Mouse (Mus musculus) intestine, embryonic 16.5 days (tissue): ENCODE data around the gene Plxnb1. TPM values are rescaled to one million over a fixed set of nuclear protein-coding genes. Genes with fewer than 3 reads are reported as not detected.
A peak's percentile ranks its signal among the peaks of the same experiment; 100 is the strongest.

Experiments
- ATAC-seq: fragments of 200-750 bp; cut with Nextera tagmentation; 2 replicates; pipeline ENCODE4 v1.8.0; 2017; ENCODE audit warnings: moderate TSS enrichment, moderate library complexity
- H3K27ac ChIP-seq: fragments of 300-500 bp; sonication (generic); 2 replicates; pipeline ENCODE4 v1.5.1; 2014; ENCODE audit warnings: mild to moderate bottlenecking, low read length
- H3K27me3 ChIP-seq: fragments of 300-500 bp; sonication (generic); replicated peaks from 2 replicates; pipeline ENCODE4 v1.6.1; 2014; ENCODE audit warnings: low read length, control low read depth, mixed read lengths; ENCODE audit not compliant: control insufficient read depth, insufficient read depth
- H3K36me3 ChIP-seq: fragments of 300-500 bp; sonication (generic); 2 replicates; pipeline ENCODE4 v1.6.1; 2014; ENCODE audit warnings: low read length, control low read depth; ENCODE audit not compliant: control insufficient read depth, insufficient read depth
- H3K4me1 ChIP-seq: fragments of 300-500 bp; sonication (generic); 2 replicates; pipeline ENCODE4 v1.6.1; 2014; ENCODE audit warnings: low read length, control low read depth, mixed read lengths; ENCODE audit not compliant: control insufficient read depth, insufficient read depth
- H3K4me2 ChIP-seq: fragments of 300-500 bp; sonication (generic); 2 replicates; pipeline ENCODE4 v1.6.1; 2014; ENCODE audit warnings: low read depth, low read length, control low read depth
- H3K4me3 ChIP-seq: fragments of 300-500 bp; sonication (generic); 2 replicates; pipeline ENCODE4 v1.5.1; 2014; ENCODE audit warnings: mild to moderate bottlenecking, low read length
- H3K9ac ChIP-seq: fragments of 300-500 bp; sonication (generic); 2 replicates; pipeline ENCODE4 v1.6.1; 2014; ENCODE audit warnings: low read depth, low read length
- H3K9me3 ChIP-seq: fragments of 300-500 bp; sonication (generic); 2 replicates; pipeline ENCODE4 v1.6.1; 2016; ENCODE audit warnings: low read length, control low read depth; ENCODE audit not compliant: control insufficient read depth
- WGBS: fragments of 180-500 bp; shearing (Covaris S2); extraction: QIAGEN DNeasy Blood & Tissue Kit; methylation state at CpG from one replicate; pipeline ENCODE4 v1.1.7; 2014; 5-methylcytosine and 5-hydroxymethylcytosine counted together
- polyA plus RNA-seq: library from polyadenylated mRNA; unstranded; fragments of >200 nt; fragmentation: Nextera tagmentation; extraction: Ambion mirVana; gene quantifications from 2 replicates; pipeline ENCODE4 v1.2.1, GENCODE M21; 2015

Plxnb1 gene
- polyA plus RNA-seq, 1 experiment from 2014 or later = 4.7 TPM

DNA sequence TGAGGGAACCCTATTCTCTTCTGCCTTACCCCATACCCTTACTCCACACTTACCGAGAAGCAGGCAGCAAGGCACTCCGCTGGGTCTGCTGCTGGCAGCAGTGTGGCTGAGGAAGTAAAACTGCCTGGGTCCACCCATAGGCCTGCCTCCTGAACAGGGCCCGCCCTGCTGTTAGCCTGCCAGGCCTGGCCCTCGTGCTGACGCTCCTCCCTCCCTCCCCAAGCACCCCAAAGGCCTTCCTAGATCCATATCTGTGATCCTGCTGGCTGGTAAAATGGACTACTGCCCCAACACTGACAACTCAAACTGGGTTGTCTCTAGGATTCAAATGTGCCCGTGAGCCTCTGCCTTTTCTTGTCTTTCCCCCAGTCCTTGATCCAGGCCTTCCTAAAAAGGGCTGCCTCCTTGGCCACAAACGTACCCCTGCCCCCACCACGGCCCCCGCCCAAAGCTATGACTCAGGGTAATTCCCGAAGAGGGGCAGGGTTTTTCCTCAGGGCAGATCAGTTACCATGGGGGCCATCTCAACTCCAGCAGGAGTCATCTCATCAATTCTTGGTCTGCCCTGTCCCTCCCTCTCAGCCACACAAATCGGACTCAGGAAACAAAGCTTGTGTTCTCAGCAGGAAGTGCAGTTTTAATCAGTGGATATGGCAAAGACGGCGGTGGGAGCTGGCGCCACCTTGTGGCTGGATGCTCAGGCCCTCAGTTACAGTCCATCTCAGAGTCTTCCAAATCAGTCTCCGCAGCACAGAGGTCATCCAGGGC lies 35.9 kb upstream of the Plxnb1 start, which contains the start of gene Trex1:
TSS of gene Trex1 (minus strand) at position 599 of the 768 bp plus-strand sequence.
- peak within 1 kb of the TSS; percentile 72 for H3K9ac ChIP-seq

GRCm38 (mm10) chr9:109060184-109060897 lies 34.8 kb upstream of the Plxnb1 start:
- H3K4me3 ChIP-seq = no peak overlapping the region
- no peaks in the 10 kb centered on the region for H3K9me3 ChIP-seq
- peaks cover 7% of the 10 kb centered on the region for H3K4me1 ChIP-seq
- no peak overlapping the region for H3K4me2 ChIP-seq
- H3K27ac ChIP-seq = 0 out of 2 replicates have a peak overlapping the region, but pooled peaks have one; percentile 94
- H3K9ac ChIP-seq = no peak overlapping the region
- ATAC-seq = no peak
- H3K27me3 ChIP-seq = no peaks in the 10 kb centered on the region
- peaks cover 15% of the 10 kb centered on the region for H3K36me3 ChIP-seq
- WGBS = 89% methylated on average over 16 of the region's 16 CpGs

More for the DNA sequence above, 35.9 kb upstream of the Plxnb1 start, which contains the start of gene Trex1:
- peak within 1 kb of the TSS; percentile 94 for H3K27ac ChIP-seq
- 0 out of 2 replicates have a peak, but pooled peaks cover 7% of the 10 kb centered on the region for H3K36me3 ChIP-seq
- H3K27me3 ChIP-seq = no peaks in the 10 kb centered on the region
- peak within 1 kb of the TSS; percentile 77 for H3K4me2 ChIP-seq
- peak within 1 kb of the TSS; percentile 44 for H3K4me3 ChIP-seq
- H3K4me1 ChIP-seq = peaks cover 15% of the 10 kb centered on the region
- no peaks in the 10 kb centered on the region for H3K9me3 ChIP-seq
- ATAC-seq = peak; percentile 94
- 8% methylated on average over 15 of the region's 15 CpGs for WGBS

GRCm38 (mm10) chr9:109060898-109061295 lies 34.3 kb upstream of the Plxnb1 start:
- peaks cover 17% of the 10 kb centered on the region for H3K36me3 ChIP-seq
- no peak for ATAC-seq
- peaks cover 6% of the 10 kb centered on the region for H3K4me1 ChIP-seq
- 90% methylated on average over 5 of the region's 5 CpGs for WGBS
- no peak overlapping the region for H3K4me2 ChIP-seq
- no peak overlapping the region for H3K27ac ChIP-seq
- no peak overlapping the region for H3K4me3 ChIP-seq
- H3K27me3 ChIP-seq = no peaks in the 10 kb centered on the region
- no peak overlapping the region for H3K9ac ChIP-seq
- H3K9me3 ChIP-seq = no peaks in the 10 kb centered on the region

- no peaks in the 10 kb centered on the region for H3K9me3 ChIP-seq
- peaks cover 21% of the 10 kb centered on the region for H3K36me3 ChIP-seq
Measured at GRCm38 (mm10) chr9:109068095-109068735, 27.0 kb upstream of the Plxnb1 start.

DNA sequence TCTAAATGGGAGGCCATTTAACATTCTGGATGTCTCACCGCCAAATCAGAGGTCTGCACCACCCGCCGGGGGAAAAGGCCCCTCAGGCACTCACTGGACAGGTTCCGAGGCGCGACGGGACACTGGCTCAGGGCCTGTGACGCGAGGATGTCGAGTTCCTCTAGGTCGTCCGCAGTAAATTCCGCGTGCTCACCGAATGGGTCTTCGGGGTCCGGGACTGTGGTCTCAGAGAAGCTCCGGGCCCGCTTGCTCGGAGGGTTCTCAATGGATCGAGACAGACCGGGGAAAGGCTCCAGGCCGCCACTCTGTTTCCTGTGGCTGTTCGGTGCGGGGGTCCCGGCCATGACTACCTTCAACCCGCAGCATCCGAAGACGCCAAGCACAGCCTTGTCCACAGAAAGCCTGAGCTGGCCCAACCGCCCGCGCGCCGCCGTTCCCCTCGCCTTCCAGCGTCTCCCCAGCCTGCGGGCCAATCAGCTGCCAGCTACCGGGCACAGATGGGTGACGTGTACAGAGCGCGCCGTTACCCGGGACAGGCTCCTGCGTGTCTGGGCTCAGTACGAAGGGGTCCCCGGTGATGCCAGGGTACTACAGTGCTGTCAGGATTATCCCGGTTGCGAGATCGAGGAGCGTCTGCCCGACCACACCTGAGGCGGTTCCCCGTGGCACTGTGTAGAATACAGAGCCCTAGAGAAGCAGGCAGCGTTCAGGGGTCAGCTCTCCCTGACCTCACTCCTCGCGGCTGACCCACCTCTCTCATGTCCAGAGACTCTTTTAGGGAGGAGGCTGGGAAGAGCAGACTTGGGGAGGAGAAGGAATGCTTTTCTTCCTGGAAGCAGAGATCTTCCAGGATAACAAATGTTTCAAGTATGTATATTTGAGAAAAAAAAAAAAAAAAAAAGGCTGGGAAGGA lies 21.3 kb upstream of the Plxnb1 start, which contains the start of gene Atrip:
TSS of gene Atrip (minus strand) at position 464 of the 913 bp plus-strand sequence.
- peak within 1 kb of the TSS; percentile 59 for H3K27ac ChIP-seq
- peak within 1 kb of the TSS; percentile 93 for H3K4me2 ChIP-seq
- H3K9me3 ChIP-seq = no peaks in the 10 kb centered on the region
- peak; percentile 99 for ATAC-seq
- H3K36me3 ChIP-seq = peaks cover 7% of the 10 kb centered on the region; the same call in 1 of the 2 replicates
- peaks cover 13% of the 10 kb centered on the region for H3K4me1 ChIP-seq
- peak within 1 kb of the TSS; percentile 94 for H3K9ac ChIP-seq
- no peaks in the 10 kb centered on the region for H3K27me3 ChIP-seq
- H3K4me3 ChIP-seq = peak within 1 kb of the TSS; percentile 79
- under 1% methylated on average over 57 of the region's 57 CpGs for whole genome bisulfite sequencing

More at GRCm38 (mm10) chr9:109068095-109068735, 27.0 kb upstream of the Plxnb1 start:
- H3K4me2 ChIP-seq = no peak overlapping the region
- H3K4me3 ChIP-seq = no peak overlapping the region
- no peaks in the 10 kb centered on the region for H3K27me3 ChIP-seq
- no peak overlapping the region for H3K27ac ChIP-seq
- no peak for ATAC-seq
- H3K9ac ChIP-seq = no peak overlapping the region
- WGBS = 91% methylated on average over 3 of the region's 3 CpGs
- H3K4me1 ChIP-seq = peaks cover 7% of the 10 kb centered on the region

GRCm38 (mm10) chr9:109080516-109080915 lies 14.7 kb upstream of the Plxnb1 start:
- H3K27me3 ChIP-seq = no peaks in the 10 kb centered on the region
- H3K4me1 ChIP-seq = peaks cover 13% of the 10 kb centered on the region; the same call in 1 of the 2 replicates
- no peak overlapping the region; the same call in 1 of the 2 replicates for H3K4me2 ChIP-seq
- H3K9ac ChIP-seq = no peak overlapping the region
- no peak overlapping the region for H3K27ac ChIP-seq
- WGBS = 94% methylated on average over 3 of the region's 3 CpGs
- H3K9me3 ChIP-seq = no peaks in the 10 kb centered on the region
- H3K36me3 ChIP-seq = no peaks in the 10 kb centered on the region
- ATAC-seq = no peak
- H3K4me3 ChIP-seq = no peak overlapping the region

DNA sequence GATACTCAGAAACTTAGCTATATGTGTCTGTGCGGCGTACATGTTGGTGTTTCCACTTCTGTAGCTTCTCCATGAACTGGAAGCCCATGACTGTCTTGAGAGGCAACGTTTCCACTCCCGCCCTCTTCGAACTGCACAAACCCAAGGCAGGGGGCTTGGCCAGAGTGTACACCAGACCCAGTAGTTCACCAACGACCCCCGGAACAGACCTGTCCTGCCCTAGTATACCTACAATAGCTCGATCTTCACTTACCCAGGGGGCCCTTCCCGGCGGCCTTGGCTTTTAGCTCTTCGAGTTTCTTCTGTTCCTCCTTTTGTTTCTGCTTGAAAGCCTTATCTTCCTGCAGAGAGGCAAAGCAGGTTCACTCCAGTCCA lies 13.5 kb upstream of the Plxnb1 start:
- Histone ChIP-seq H3K4me3 (peak overlapping the region; percentile 77), H3K36me3 (no peaks in the 10 kb centered on the region), H3K27ac (peak overlapping the region; percentile 84), H3K4me2 (peak overlapping the region; percentile 71), H3K9ac (peak overlapping the region; percentile 83), H3K27me3 (no peaks in the 10 kb centered on the region), H3K9me3 (no peaks in the 10 kb centered on the region), H3K4me1 (peaks cover 13% of the 10 kb centered on the region; the same call in 1 of the 2 replicates)
- peak; percentile 16 for ATAC-seq
- 5% methylated on average over 11 of the region's 11 CpGs for whole genome bisulfite sequencing

- Histone ChIP-seq H3K9me3 (no peaks in the 10 kb centered on the region), H3K36me3 (no peaks in the 10 kb centered on the region), H3K9ac (peak within 1 kb of the TSS; percentile 83), H3K4me3 (peak within 1 kb of the TSS; percentile 77), H3K27me3 (no peaks in the 10 kb centered on the region), H3K4me2 (peak within 1 kb of the TSS; percentile 71), H3K27ac (peak within 1 kb of the TSS; percentile 84), H3K4me1 (peaks cover 13% of the 10 kb centered on the region; the same call in 1 of the 2 replicates)
- peak; percentile 99 for ATAC-seq
- WGBS = under 1% methylated on average over 37 of the region's 37 CpGs
Measured at GRCm38 (mm10) chr9:109082124-109082800, 12.9 kb upstream of the Plxnb1 start, which contains the start of the genes Ccdc51 and Tma7. Gene Ccdc51 (plus strand): TSS chr9:109082493. Gene Tma7 (minus strand): TSS chr9:109082587.
